Mouse (Mus musculus) liver, embryonic 14.5 days (tissue): ENCODE results near the gene Pard6a. TPM values are rescaled to one million over a fixed set of nuclear protein-coding genes. Genes with fewer than 3 reads are reported as not detected.

Experiments
- ATAC-seq: fragments of 200-750 bp; cut with Nextera tagmentation; 2 replicates; pipeline ENCODE4 v1.8.0; 2017; ENCODE audit warnings: moderate number of reproducible peaks, mild to moderate bottlenecking, moderate library complexity; ENCODE audit not compliant: insufficient read depth
- DNase-seq, 3 experiments: peaks; one replicate each; pipeline ENCODE4 v3.0.0-alpha.2; 2012 to 2013; ENCODE audit warnings: low read depth in 3 of 3, low spot score in 3 of 3
- H3K27ac ChIP-seq: fragments of 300-500 bp; sonication (generic); 2 replicates; pipeline ENCODE4 v1.5.1; 2014; ENCODE audit warnings: moderate library complexity, mild to moderate bottlenecking, control low read depth, inconsistent platforms
- H3K27me3 ChIP-seq: fragments of 300-500 bp; sonication (generic); 2 replicates; pipeline ENCODE4 v1.6.1; 2014; ENCODE audit warnings: mild to moderate bottlenecking, low read length, moderate library complexity; ENCODE audit not compliant: control insufficient read depth, insufficient read depth
- H3K36me3 ChIP-seq: fragments of 300-500 bp; sonication (generic); replicated peaks from 2 replicates; pipeline ENCODE4 v1.6.1; 2014; ENCODE audit warnings: low read depth; ENCODE audit not compliant: control insufficient read depth, insufficient read depth
- H3K4me1 ChIP-seq, 2 experiments: fragments of 200-500 bp in 1 of 2; fragments of 300-500 bp in 1 of 2; sonication (generic) in 1 of 2; replicated peaks; 2 replicates each; pipeline ENCODE4 v1.6.1; 2012 to 2014; ENCODE audit warnings: antibody characterized with exemption in 1 of 2, inconsistent platforms in 1 of 2, low read length in 1 of 2; ENCODE audit not compliant: control insufficient read depth in 2 of 2, insufficient read depth in 2 of 2
- H3K4me2 ChIP-seq: fragments of 300-500 bp; sonication (generic); 2 replicates; pipeline ENCODE4 v1.6.1; 2014; ENCODE audit warnings: low read depth, mild to moderate bottlenecking, control low read depth, moderate library complexity
- H3K4me3 ChIP-seq, 2 experiments: fragments of 200-500 bp in 1 of 2; fragments of 300-500 bp in 1 of 2; sonication (generic) in 1 of 2; 2 replicates each; pipeline ENCODE4 v1.5.1; 2012 to 2014; ENCODE audit warnings: low read depth in 2 of 2, low read length in 2 of 2, mild to moderate bottlenecking in 2 of 2, control low read depth in 1 of 2, inconsistent platforms in 1 of 2, moderate library complexity in 1 of 2; ENCODE audit not compliant: insufficient read depth in 1 of 2
- H3K9ac ChIP-seq: fragments of 300-500 bp; sonication (generic); replicated peaks from 2 replicates; pipeline ENCODE4 v1.6.1; 2014; ENCODE audit warnings: mild to moderate bottlenecking, control low read depth, moderate library complexity
- H3K9me3 ChIP-seq: fragments of 300-500 bp; sonication (generic); 2 replicates; pipeline ENCODE4 v1.6.1; 2016; ENCODE audit warnings: low read length, mixed read lengths; ENCODE audit not compliant: control insufficient read depth
- CTCF ChIP-seq: IDR thresholded peaks from 2 replicates; pipeline ENCODE4 v1.5.1; 2016; ENCODE audit warnings: antibody characterized with exemption, low read depth, control low read depth
- EP300 ChIP-seq: IDR thresholded peaks from 2 replicates; pipeline ENCODE4 v1.6.1; 2016; ENCODE audit warnings: antibody characterized with exemption, low read depth
- WGBS: fragments of 180-500 bp; shearing (Covaris S2); extraction: QIAGEN DNeasy Blood & Tissue Kit; methylation state at CpG from one replicate; pipeline ENCODE4 v1.1.7; 2014; ENCODE audit not compliant: insufficient replicate concordance; 5-methylcytosine and 5-hydroxymethylcytosine counted together
- polyA plus RNA-seq, 2 experiments: library from polyadenylated mRNA; depleted of rRNA in 1 of 2; stranded (reverse) in 1 of 2; unstranded in 1 of 2; fragments of >200 nt; fragmentation: Nextera tagmentation in 1 of 2; extraction: Ambion mirVana in 1 of 2; gene quantifications; 2 replicates each; pipeline versions ENCODE4 v1.2.1 to v1.2.3; 2012 to 2014

Gene Pard6a
- polyA plus RNA-seq, 2 experiments: 5.9 to 6.4 TPM

GRCm38 (mm10) chr8:105685796-105686308 lies 15.1 kb upstream of the Pard6a start, which contains the start of gene Carmil2:
TSS of gene Carmil2 (plus strand) at chr8:105686274.
- H3K4me1 ChIP-seq: no peaks in the 10 kb centered on the region
- WGBS: 4% methylated on average over 25 of the region's 26 CpGs
- peaks cover 30% of the 10 kb centered on the region for H3K36me3 ChIP-seq
- TF ChIP-seq CTCF (peak; percentile 85), EP300 (no peak)
- DNase-seq (no peak), ATAC-seq (peak; percentile 31; the same call in 1 of the 2 replicates)
- no peak within 1 kb of the TSS for H3K4me3 ChIP-seq
- H3K4me2 ChIP-seq: peak within 1 kb of the TSS; percentile 38; the same call in 1 of the 2 replicates
- no peak within 1 kb of the TSS for H3K9ac ChIP-seq
- H3K9me3 ChIP-seq: no peaks in the 10 kb centered on the region
- H3K27me3 ChIP-seq: no peaks in the 10 kb centered on the region
- H3K27ac ChIP-seq: no peak within 1 kb of the TSS

- Histone ChIP-seq H3K36me3 (peaks cover 24% of the 10 kb centered on the region), H3K27ac (no peak overlapping the region), H3K4me1 (no peaks in the 10 kb centered on the region), H3K4me3 (no peak overlapping the region), H3K9me3 (no peaks in the 10 kb centered on the region), H3K9ac (no peak overlapping the region), H3K4me2 (no peak overlapping the region), H3K27me3 (no peaks in the 10 kb centered on the region)
- no peak for DNase-seq
- ATAC-seq: no peak
- TF ChIP-seq EP300 (no peak), CTCF (no peak)
- 61% methylated on average over 6 of the region's 6 CpGs for WGBS
Observed at GRCm38 (mm10) chr8:105686551-105686950, 14.4 kb upstream of the Pard6a start.

GRCm38 (mm10) chr8:105687512-105687911 lies 13.4 kb upstream of the Pard6a start:
- TF ChIP-seq CTCF (no peak), EP300 (no peak)
- Histone ChIP-seq H3K9me3 (no peaks in the 10 kb centered on the region), H3K9ac (no peak overlapping the region), H3K27ac (no peak overlapping the region), H3K4me3 (no peak overlapping the region), H3K36me3 (peaks cover 15% of the 10 kb centered on the region), H3K27me3 (no peaks in the 10 kb centered on the region), H3K4me2 (no peak overlapping the region), H3K4me1 (no peaks in the 10 kb centered on the region)
- WGBS: 74% methylated on average over 8 of the region's 8 CpGs
- no peak for ATAC-seq
- DNase-seq: no peak

- Histone ChIP-seq H3K4me1 (no peaks in the 10 kb centered on the region), H3K9me3 (no peaks in the 10 kb centered on the region), H3K4me2 (no peak overlapping the region), H3K4me3 (no peak overlapping the region), H3K27me3 (no peaks in the 10 kb centered on the region), H3K9ac (no peak overlapping the region), H3K27ac (no peak overlapping the region), H3K36me3 (peaks cover 9% of the 10 kb centered on the region)
- ATAC-seq: no peak
- DNase-seq: no peak
- WGBS: 38% methylated on average over 14 of the region's 14 CpGs
- TF ChIP-seq CTCF (no peak), EP300 (no peak)
Observed at GRCm38 (mm10) chr8:105688242-105688752, 12.7 kb upstream of the Pard6a start.

- DNase-seq (no peak), ATAC-seq (no peak)
- Histone ChIP-seq H3K9ac (no peak overlapping the region), H3K9me3 (no peaks in the 10 kb centered on the region), H3K4me3 (no peak overlapping the region), H3K27ac (no peak overlapping the region), H3K27me3 (no peaks in the 10 kb centered on the region), H3K4me1 (peaks cover 0 to 3% of the 10 kb centered on the region in 2 experiments; a peak in 3 of 4 replicates), H3K36me3 (no peaks in the 10 kb centered on the region), H3K4me2 (no peak overlapping the region)
- no peak for TF ChIP-seq EP300
- no peak for TF ChIP-seq CTCF
- WGBS: 80% methylated on average over 35 of the region's 35 CpGs
Observed at GRCm38 (mm10) chr8:105689256-105689982, 11.5 kb upstream of the Pard6a start.
